Mouse (Mus musculus) liver, embryonic 12.5 days (tissue): Measurements from ENCODE around the gene Myh14. TPM values are rescaled to one million over a fixed set of nuclear protein-coding genes. Genes with fewer than 3 reads are reported as not detected.

Source experiments
- ATAC-seq: fragments of 200-750 bp; cut with Nextera tagmentation; 2 replicates; pipeline ENCODE4 v1.8.0; 2017; ENCODE audit warnings: moderate number of reproducible peaks, mild to moderate bottlenecking, moderate library complexity
- H3K27ac ChIP-seq: fragments of 300-500 bp; sonication (generic); 2 replicates; pipeline ENCODE4 v1.5.1; 2016; ENCODE audit warnings: mild to moderate bottlenecking
- H3K27me3 ChIP-seq: fragments of 300-500 bp; sonication (generic); replicated peaks from 2 replicates; pipeline ENCODE4 v1.6.1; 2016; ENCODE audit warnings: mild to moderate bottlenecking, moderate library complexity
- H3K36me3 ChIP-seq: fragments of 300-500 bp; sonication (generic); 2 replicates; pipeline ENCODE4 v1.6.1; 2016; ENCODE audit warnings: mild to moderate bottlenecking, moderate library complexity
- H3K4me1 ChIP-seq: fragments of 300-500 bp; sonication (generic); 2 replicates; pipeline ENCODE4 v1.6.1; 2016
- H3K4me2 ChIP-seq: fragments of 300-500 bp; sonication (generic); 2 replicates; pipeline ENCODE4 v1.6.1; 2016; ENCODE audit warnings: mild to moderate bottlenecking, moderate library complexity
- H3K4me3 ChIP-seq: fragments of 300-500 bp; sonication (generic); 2 replicates; pipeline ENCODE4 v1.5.1; 2016; ENCODE audit warnings: mild to moderate bottlenecking, moderate library complexity
- H3K9ac ChIP-seq: fragments of 300-500 bp; sonication (generic); 2 replicates; pipeline ENCODE4 v1.6.1; 2016; ENCODE audit warnings: mild to moderate bottlenecking, moderate library complexity
- H3K9me3 ChIP-seq: fragments of 300-500 bp; sonication (generic); replicated peaks from 2 replicates; pipeline ENCODE4 v1.6.1; 2016; ENCODE audit warnings: mild to moderate bottlenecking, moderate library complexity
- WGBS: fragments of 180-500 bp; shearing (Covaris S2); methylation state at CpG from one replicate; pipeline ENCODE4 v1.1.7; 2016; ENCODE audit not compliant: insufficient replicate concordance; 5-methylcytosine and 5-hydroxymethylcytosine counted together
- polyA plus RNA-seq: library from polyadenylated mRNA; unstranded; fragments of >200 nt; fragmentation: Nextera tagmentation; extraction: Ambion mirVana; gene quantifications from 2 replicates; pipeline ENCODE4 v1.2.1, GENCODE M21; 2016

Gene Myh14
- polyA plus RNA-seq, 1 experiment from 2014 or later: 0.13 TPM

- no peaks in the 10 kb centered on the region for H3K9me3 ChIP-seq
- H3K4me2 ChIP-seq: no peak overlapping the region
- 55% methylated on average over 9 of the region's 9 CpGs for WGBS
- H3K9ac ChIP-seq: no peak overlapping the region
- H3K27ac ChIP-seq: no peak overlapping the region
- no peaks in the 10 kb centered on the region for H3K36me3 ChIP-seq
- H3K4me3 ChIP-seq: no peak overlapping the region
- ATAC-seq: no peak
- H3K27me3 ChIP-seq: peaks cover 38% of the 10 kb centered on the region
- no peaks in the 10 kb centered on the region for H3K4me1 ChIP-seq
Measured at GRCm38 (mm10) chr7:44568803-44569202, 101.8 kb downstream of the Myh14 start.

GRCm38 (mm10) chr7:44565414-44565813, 105.2 kb downstream of the Myh14 start:
- no peak overlapping the region for H3K4me2 ChIP-seq

GRCm38 (mm10) chr7:44564486-44564885, 106.2 kb downstream of the Myh14 start:
- Histone ChIP-seq H3K27me3 (peaks cover 39% of the 10 kb centered on the region), H3K4me3 (no peak overlapping the region), H3K27ac (no peak overlapping the region), H3K36me3 (no peaks in the 10 kb centered on the region), H3K4me1 (no peaks in the 10 kb centered on the region), H3K9me3 (no peaks in the 10 kb centered on the region), H3K9ac (no peak overlapping the region), H3K4me2 (no peak overlapping the region)
- 73% methylated on average over 10 of the region's 10 CpGs for WGBS
- no peak for ATAC-seq

More at GRCm38 (mm10) chr7:44565414-44565813, 105.2 kb downstream of the Myh14 start:
- Histone ChIP-seq H3K4me3 (no peak overlapping the region), H3K4me1 (no peaks in the 10 kb centered on the region), H3K9ac (no peak overlapping the region), H3K27ac (no peak overlapping the region), H3K36me3 (no peaks in the 10 kb centered on the region), H3K27me3 (peaks cover 39% of the 10 kb centered on the region), H3K9me3 (no peaks in the 10 kb centered on the region)
- 43% methylated on average over 6 of the region's 6 CpGs for WGBS
- ATAC-seq: no peak

GRCm38 (mm10) chr7:44563284-44563683, 107.4 kb downstream of the Myh14 start:
- no peak for ATAC-seq
- Histone ChIP-seq H3K4me3 (no peak overlapping the region), H3K9ac (no peak overlapping the region), H3K27me3 (peaks cover 32% of the 10 kb centered on the region), H3K4me2 (no peak overlapping the region), H3K36me3 (no peaks in the 10 kb centered on the region), H3K4me1 (no peaks in the 10 kb centered on the region), H3K27ac (no peak overlapping the region), H3K9me3 (no peaks in the 10 kb centered on the region)
- WGBS: 27% methylated on average over 8 of the region's 8 CpGs

DNA sequence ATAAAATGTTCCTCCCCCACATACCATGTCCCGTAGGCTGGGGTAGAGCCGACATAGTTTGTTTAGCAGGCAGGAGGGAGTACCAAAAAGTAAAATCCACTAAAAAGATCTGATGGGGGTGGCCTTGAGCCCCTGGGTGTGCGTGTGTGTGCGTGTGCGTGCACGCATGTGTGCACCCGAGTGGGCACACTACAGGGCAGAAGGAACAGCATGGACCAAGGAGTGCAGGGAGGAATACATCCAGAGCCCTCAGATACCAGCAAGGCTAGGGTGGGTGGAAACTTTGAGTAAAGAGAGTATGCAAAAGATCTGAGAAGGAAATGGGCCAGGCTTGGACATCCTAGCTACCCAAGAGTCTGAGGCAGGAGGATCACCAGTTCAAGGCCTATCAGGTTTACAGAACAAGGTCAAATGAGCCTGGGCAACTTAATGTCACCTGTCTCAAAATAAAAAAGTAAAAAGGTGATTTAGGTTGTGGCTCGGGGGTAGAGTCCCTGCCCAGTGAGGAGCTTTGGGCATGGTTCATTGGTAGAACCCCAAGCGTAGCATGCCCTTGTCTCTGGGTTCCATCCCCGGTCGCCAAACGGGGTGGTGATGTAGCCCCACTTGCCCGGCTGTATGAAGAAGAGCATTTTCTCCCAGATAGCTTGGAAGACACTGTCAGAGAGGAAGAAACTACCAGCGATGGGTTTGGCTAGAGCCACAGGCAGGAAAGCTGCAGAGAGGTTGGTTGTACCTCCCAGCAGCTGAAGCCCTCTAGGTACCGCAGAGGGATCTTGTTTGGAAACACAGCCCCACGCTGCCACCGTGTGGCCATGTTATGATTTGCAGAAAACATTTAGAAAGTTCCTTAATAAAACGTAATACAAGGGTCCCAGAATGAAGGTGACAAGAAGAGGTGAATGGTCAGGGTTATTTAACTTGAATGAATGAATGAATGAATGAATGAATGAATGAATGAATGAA, 109.9 kb downstream of the Myh14 start:
- Histone ChIP-seq H3K4me2 (no peak overlapping the region), H3K9me3 (no peaks in the 10 kb centered on the region), H3K4me1 (0 out of 2 replicates have a peak, but pooled peaks cover 14% of the 10 kb centered on the region), H3K27me3 (peaks cover 28% of the 10 kb centered on the region), H3K36me3 (no peaks in the 10 kb centered on the region), H3K9ac (no peak overlapping the region), H3K27ac (no peak overlapping the region), H3K4me3 (no peak overlapping the region)
- no peak; the same call in 1 of the 2 replicates for ATAC-seq
- WGBS: 50% methylated on average over 18 of the region's 18 CpGs

GRCm38 (mm10) chr7:44557629-44558028, 113.0 kb downstream of the Myh14 start:
- ATAC-seq: no peak
- Histone ChIP-seq H3K4me1 (peaks cover 30% of the 10 kb centered on the region), H3K9me3 (no peaks in the 10 kb centered on the region), H3K27me3 (peaks cover 5% of the 10 kb centered on the region; the same call in 1 of the 2 replicates), H3K27ac (no peak overlapping the region), H3K4me3 (no peak overlapping the region), H3K4me2 (no peak overlapping the region), H3K9ac (no peak overlapping the region), H3K36me3 (peaks cover under 1% of the 10 kb centered on the region; the same call in 1 of the 2 replicates)
- WGBS: 49% methylated on average over 2 of the region's 2 CpGs

Other genes starting within 250 kb of the Myh14 start
- 0.07 TPM in 1 of 2 replicates, not detected in the other for gene Lrrc4b, start 241.8 kb downstream of the Myh14 start, polyA plus RNA-seq
- 5.5 and 6.4 TPM in 2 replicates for gene Aspdh, start 205.5 kb downstream of the Myh14 start, polyA plus RNA-seq
- 189 and 194 TPM in 2 replicates for gene Josd2, start 202.9 kb downstream of the Myh14 start, polyA plus RNA-seq
- gene Emc10, start 174.3 kb downstream of the Myh14 start, polyA plus RNA-seq: 70.6 and 74.8 TPM in 2 replicates
- gene Fam71e1, start 174.3 kb downstream of the Myh14 start, polyA plus RNA-seq: 2.8 and 3.3 TPM in 2 replicates
- not detected in 2 replicates for gene Mybpc2, start 146.2 kb downstream of the Myh14 start, polyA plus RNA-seq
- 0.08 TPM in 1 of 2 replicates, not detected in the other for gene Spib, start 138.8 kb downstream of the Myh14 start, polyA plus RNA-seq
- 94.2 and 94.3 TPM in 2 replicates for gene Pold1, start 122.0 kb downstream of the Myh14 start, polyA plus RNA-seq
- 51.9 and 54.1 TPM in 2 replicates for gene Nr1h2, start 116.9 kb downstream of the Myh14 start, polyA plus RNA-seq
- gene Napsa, start 98.5 kb downstream of the Myh14 start, polyA plus RNA-seq: 2.5 and 3.1 TPM in 2 replicates
- gene Kcnc3, start 80.2 kb downstream of the Myh14 start, polyA plus RNA-seq: 0.13 and 0.24 TPM in 2 replicates
- not detected in 2 replicates for gene Izumo2, start 37.9 kb upstream of the Myh14 start, polyA plus RNA-seq
- 31.0 and 31.7 TPM in 2 replicates for gene Vrk3, start 77.6 kb upstream of the Myh14 start, polyA plus RNA-seq
- 1.7 and 1.9 TPM in 2 replicates for gene Zfp473, start 80.2 kb upstream of the Myh14 start, polyA plus RNA-seq
- gene Nup62, start 145.2 kb upstream of the Myh14 start, polyA plus RNA-seq: 82.6 and 84.9 TPM in 2 replicates
- gene Il4i1, start 145.5 kb upstream of the Myh14 start, polyA plus RNA-seq: 0.59 and 0.64 TPM in 2 replicates
- gene Atf5, start 145.8 kb upstream of the Myh14 start, polyA plus RNA-seq: 5.4 and 5.7 TPM in 2 replicates
- gene Akt1s1, start 178.1 kb upstream of the Myh14 start, polyA plus RNA-seq: 42.7 and 45.3 TPM in 2 replicates
- gene Tbc1d17, start 178.2 kb upstream of the Myh14 start, polyA plus RNA-seq: 34.4 and 39.6 TPM in 2 replicates
- gene Pnkp, start 186.3 kb upstream of the Myh14 start, polyA plus RNA-seq: 26.1 and 26.7 TPM in 2 replicates
- 114 and 121 TPM in 2 replicates for gene Ptov1, start 198.9 kb upstream of the Myh14 start, polyA plus RNA-seq
- gene Med25, start 221.9 kb upstream of the Myh14 start, polyA plus RNA-seq: 60.4 and 61.0 TPM in 2 replicates
- gene Fuz, start 225.2 kb upstream of the Myh14 start, polyA plus RNA-seq: 9.0 and 11.4 TPM in 2 replicates